Mouse (Mus musculus) kidney, adult 2 months (tissue): ENCODE results near the gene Kalrn.

ENCODE experiments used
- CTCF ChIP-seq: fragments of 200-500 bp; conservative IDR thresholded peaks from 2 replicates; pipeline ENCODE4 v1.5.1; 2011; ENCODE audit warnings: low read depth, mild to moderate bottlenecking, control low read depth, low read length, moderate library complexity, mixed read lengths; ENCODE audit not compliant: insufficient read depth, insufficient read length
- POLR2A ChIP-seq: fragments of 200-500 bp; IDR thresholded peaks from one replicate; pipeline ENCODE4 v1.6.1; 2011; ENCODE audit warnings: low read depth, low read length, control low read depth

DNA sequence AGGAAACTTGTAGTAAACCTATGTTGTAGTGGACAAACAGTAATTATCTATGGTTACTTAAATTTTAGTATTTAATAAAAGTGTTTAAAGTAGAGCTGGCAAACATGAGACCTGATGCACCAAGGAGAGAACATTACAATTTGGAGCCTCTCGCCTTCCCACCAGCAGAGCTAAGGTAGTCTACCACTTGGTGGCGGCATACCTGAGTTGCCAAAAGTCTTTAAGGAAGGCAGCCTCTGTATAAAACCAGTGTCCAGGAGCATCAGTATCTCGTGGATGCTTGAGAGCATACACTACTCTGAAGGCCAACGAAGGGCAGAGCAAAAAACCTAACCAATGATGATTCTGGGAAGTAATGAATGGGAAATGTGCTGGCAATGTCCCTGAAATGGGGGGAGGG, 199.8 kb downstream of the Kalrn start:
- TF ChIP-seq POLR2A (no peak), CTCF (no peak)
